Mouse (Mus musculus) erythroid progenitor cell, adult 5-6 weeks (primary cell): Measurements from ENCODE around the gene Psmb9. TPM values are rescaled to one million over a fixed set of nuclear protein-coding genes. Genes with fewer than 3 reads are reported as not detected.

ENCODE experiments used
- ATAC-seq: replicated peaks from 2 replicates; pipeline ENCODE4 v1.8.0; 2016; ENCODE audit warnings: moderate number of reproducible peaks, mild to moderate bottlenecking, moderate TSS enrichment, inconsistent platforms; ENCODE audit not compliant: poor library complexity, low FRiP score, severe bottlenecking
- total RNA-seq, 2 experiments: library from RNA; stranded (forward) in 1 of 2; stranded (reverse) in 1 of 2; fragments of 150-400 nt in 1 of 2; fragments of 186-747, 209-891 nt in 1 of 2; gene quantifications; 2 replicates each; pipeline versions ENCODE4 v1.2.3 to v1.2.4; 2015 to 2017; ENCODE audit warnings: low replicate concordance in 2 of 2

Gene Psmb9
- total RNA-seq, 2 experiments from 2014 or later, result 21.3 to 23.5 TPM

- no peak for ATAC-seq
These were observed 44.5 kb downstream of the Psmb9 start, which contains the start of gene H2-DMb2 for GRCm38 (mm10) chr17:34143033-34143432. H2-DMb2 (plus strand) TSS chr17:34143307.

GRCm38 (mm10) chr17:34142456-34143010 is 45.0 kb downstream of the Psmb9 start:
- no peak for ATAC-seq

GRCm38 (mm10) chr17:34141448-34141847 is 46.1 kb downstream of the Psmb9 start:
- no peak for ATAC-seq

- ATAC-seq, result no peak
These were observed 47.3 kb downstream of the Psmb9 start for GRCm38 (mm10) chr17:34140240-34140639.

GRCm38 (mm10) chr17:34139416-34139815 is 48.1 kb downstream of the Psmb9 start:
- ATAC-seq, result no peak

GRCm38 (mm10) chr17:34138655-34139054 is 48.9 kb downstream of the Psmb9 start:
- ATAC-seq, result no peak

DNA sequence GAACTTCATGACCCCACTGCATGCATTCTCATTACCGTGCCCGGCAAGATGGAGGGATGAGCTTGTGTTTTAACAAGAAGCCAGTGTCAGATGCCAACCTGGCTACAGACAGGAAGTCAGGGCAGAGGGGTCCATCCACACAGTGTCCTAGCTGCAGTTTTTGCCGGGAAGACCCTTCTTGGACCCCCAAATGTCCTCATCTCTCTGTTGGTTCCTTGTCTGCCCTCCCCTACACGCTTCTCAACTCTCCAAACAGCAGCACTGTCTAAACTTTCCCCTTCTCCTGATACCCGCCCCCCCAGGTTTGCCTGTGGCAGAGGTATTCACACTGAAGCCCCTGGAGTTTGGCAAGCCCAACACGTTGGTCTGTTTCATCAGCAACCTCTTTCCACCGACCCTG is 50.0 kb downstream of the Psmb9 start:
- ATAC-seq, result no peak

DNA sequence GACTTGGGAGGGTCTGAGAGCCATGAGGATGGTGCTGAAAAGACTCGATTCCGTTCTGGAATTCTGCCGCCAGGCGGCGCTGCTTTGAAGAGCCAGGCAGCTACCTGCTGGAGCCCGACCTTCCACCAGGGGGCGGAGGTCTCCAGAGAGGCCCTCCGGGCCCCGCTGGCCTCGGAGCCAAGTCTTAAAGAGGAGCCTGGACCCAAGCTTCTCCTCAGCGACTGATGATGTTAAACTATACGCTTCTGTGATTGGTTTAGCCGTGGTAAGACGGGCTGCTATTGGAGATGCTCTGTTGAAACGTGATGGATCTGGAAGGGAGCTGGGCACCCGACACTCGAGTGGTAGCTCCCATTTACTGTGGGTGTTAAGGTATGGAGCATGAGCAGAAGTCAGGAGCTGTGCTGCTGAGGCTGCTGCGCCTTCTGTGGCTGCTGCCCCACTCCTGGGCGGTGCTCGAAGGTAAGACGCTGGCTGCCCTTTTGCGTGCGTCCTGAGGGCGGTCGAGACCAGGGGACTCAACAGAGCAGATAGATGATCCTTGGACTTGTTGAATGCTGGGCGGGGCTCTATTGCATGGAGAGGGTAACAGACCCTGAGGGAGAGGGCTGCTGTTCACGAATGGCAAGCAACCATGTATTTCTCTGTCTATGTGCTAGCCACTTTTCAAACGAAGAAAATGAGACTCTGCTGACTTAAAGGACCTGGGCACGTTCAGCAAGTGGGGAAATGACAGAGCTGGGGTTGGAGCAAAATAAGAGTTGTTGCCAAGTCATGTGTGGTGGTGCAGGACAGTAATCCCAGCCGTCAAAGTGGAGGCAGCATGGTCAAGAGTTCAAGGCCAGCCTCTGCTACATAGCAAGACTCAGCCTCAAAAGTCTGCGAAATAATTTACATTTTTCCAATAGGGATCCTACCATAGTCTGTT is 52.0 kb downstream of the Psmb9 start:
- ATAC-seq, result peak; percentile 94

- ATAC-seq, result no peak
These were observed 53.1 kb downstream of the Psmb9 start for GRCm38 (mm10) chr17:34134451-34134850.

DNA sequence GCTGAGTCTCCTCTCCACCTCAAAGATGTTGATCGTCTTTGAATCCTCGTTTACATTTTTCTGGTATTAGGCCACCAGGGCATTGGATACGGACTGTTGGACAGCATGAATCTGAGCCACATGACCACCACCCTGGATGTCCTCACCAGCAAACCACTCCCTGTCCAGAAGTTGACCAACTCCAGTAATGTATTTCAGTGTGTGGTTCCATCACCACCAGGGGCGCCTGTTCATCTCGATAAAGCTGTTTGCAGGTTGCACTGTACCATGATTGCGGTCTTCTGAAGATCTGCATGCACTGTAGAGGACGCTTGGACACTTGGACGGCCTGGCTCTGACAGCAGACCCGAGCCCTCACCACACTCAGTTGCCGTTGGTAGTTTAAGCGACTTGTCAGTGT is 54.3 kb downstream of the Psmb9 start:
- ATAC-seq, result no peak

Other genes starting within 250 kb of the Psmb9 start
- gene Pfdn6, start 247.4 kb downstream of the Psmb9 start, total RNA-seq (2015; ENCODE audit: low replicate concordance), result 52.0 and 68.1 TPM in 2 replicates
- 40.0 and 109 TPM in 2 replicates for gene Pfdn6, start 247.4 kb downstream of the Psmb9 start, total RNA-seq (2017; ENCODE audit: low replicate concordance)
- gene Wdr46, start 247.1 kb downstream of the Psmb9 start, total RNA-seq (2015; ENCODE audit: low replicate concordance), result 3.6 and 11.3 TPM in 2 replicates
- 4.6 and 8.2 TPM in 2 replicates for gene Wdr46, start 247.1 kb downstream of the Psmb9 start, total RNA-seq (2017; ENCODE audit: low replicate concordance)
- gene B3galt4, start 236.3 kb downstream of the Psmb9 start, total RNA-seq (2015; ENCODE audit: low replicate concordance), result not detected in 2 replicates
- gene B3galt4, start 236.3 kb downstream of the Psmb9 start, total RNA-seq (2017; ENCODE audit: low replicate concordance), result 0.26 and 2.8 TPM in 2 replicates
- 8.0 and 18.4 TPM in 2 replicates for gene Vps52, start 232.0 kb downstream of the Psmb9 start, total RNA-seq (2015; ENCODE audit: low replicate concordance)
- 11.5 and 17.8 TPM in 2 replicates for gene Vps52, start 232.0 kb downstream of the Psmb9 start, total RNA-seq (2017; ENCODE audit: low replicate concordance)
- 779 and 808 TPM in 2 replicates for gene Rps18, start 231.8 kb downstream of the Psmb9 start, total RNA-seq (2015; ENCODE audit: low replicate concordance)
- 194 and 380 TPM in 2 replicates for gene Rps18, start 231.8 kb downstream of the Psmb9 start, total RNA-seq (2017; ENCODE audit: low replicate concordance)
- gene H2-K1, start 187.4 kb downstream of the Psmb9 start, total RNA-seq (2015; ENCODE audit: low replicate concordance), result 315 and 400 TPM in 2 replicates
- 167 and 182 TPM in 2 replicates for gene H2-K1, start 187.4 kb downstream of the Psmb9 start, total RNA-seq (2017; ENCODE audit: low replicate concordance)
- gene Ring1, start 163.1 kb downstream of the Psmb9 start, total RNA-seq (2015; ENCODE audit: low replicate concordance), result 1.3 and 2.5 TPM in 2 replicates
- gene Ring1, start 163.1 kb downstream of the Psmb9 start, total RNA-seq (2017; ENCODE audit: low replicate concordance), result 1.9 and 2.0 TPM in 2 replicates
- 40.4 and 50.3 TPM in 2 replicates for gene H2-Ke6, start 159.7 kb downstream of the Psmb9 start, total RNA-seq (2015; ENCODE audit: low replicate concordance)
- 10.8 and 14.9 TPM in 2 replicates for gene H2-Ke6, start 159.7 kb downstream of the Psmb9 start, total RNA-seq (2017; ENCODE audit: low replicate concordance)
- gene Slc39a7, start 156.1 kb downstream of the Psmb9 start, total RNA-seq (2015; ENCODE audit: low replicate concordance), result 2.5 and 8.6 TPM in 2 replicates
- 18.9 and 20.7 TPM in 2 replicates for gene Slc39a7, start 156.1 kb downstream of the Psmb9 start, total RNA-seq (2017; ENCODE audit: low replicate concordance)
- 5.4 and 8.4 TPM in 2 replicates for gene Rxrb, start 156.0 kb downstream of the Psmb9 start, total RNA-seq (2015; ENCODE audit: low replicate concordance)
- gene Rxrb, start 156.0 kb downstream of the Psmb9 start, total RNA-seq (2017; ENCODE audit: low replicate concordance), result 11.5 and 14.5 TPM in 2 replicates
- gene Col11a2, start 148.3 kb downstream of the Psmb9 start, total RNA-seq (2015; ENCODE audit: low replicate concordance), result 0.36 and 0.42 TPM in 2 replicates
- 2.1 and 2.9 TPM in 2 replicates for gene Col11a2, start 148.3 kb downstream of the Psmb9 start, total RNA-seq (2017; ENCODE audit: low replicate concordance)
- gene H2-Oa, start 95.4 kb downstream of the Psmb9 start, total RNA-seq (2015; ENCODE audit: low replicate concordance), result not detected in 2 replicates
- 0.39 and 1.5 TPM in 2 replicates for gene H2-Oa, start 95.4 kb downstream of the Psmb9 start, total RNA-seq (2017; ENCODE audit: low replicate concordance)
- gene H2-DMa, start 68.2 kb downstream of the Psmb9 start, total RNA-seq (2015; ENCODE audit: low replicate concordance), result 14.4 and 17.2 TPM in 2 replicates
- 12.3 and 20.4 TPM in 2 replicates for gene H2-DMa, start 68.2 kb downstream of the Psmb9 start, total RNA-seq (2017; ENCODE audit: low replicate concordance)
- 199 and 208 TPM in 2 replicates for gene Brd2, start 65.1 kb downstream of the Psmb9 start, total RNA-seq (2015; ENCODE audit: low replicate concordance)
- 191 and 208 TPM in 2 replicates for gene Brd2, start 65.1 kb downstream of the Psmb9 start, total RNA-seq (2017; ENCODE audit: low replicate concordance)
- 3.2 and 4.6 TPM in 2 replicates for gene H2-DMb2, start 44.5 kb downstream of the Psmb9 start, total RNA-seq (2015; ENCODE audit: low replicate concordance)
- gene H2-DMb2, start 44.5 kb downstream of the Psmb9 start, total RNA-seq (2017; ENCODE audit: low replicate concordance), result 2.0 and 2.8 TPM in 2 replicates
- 18.0 and 34.8 TPM in 2 replicates for gene H2-DMb1, start 34.7 kb downstream of the Psmb9 start, total RNA-seq (2015; ENCODE audit: low replicate concordance)
- 3.9 and 23.1 TPM in 2 replicates for gene H2-DMb1, start 34.7 kb downstream of the Psmb9 start, total RNA-seq (2017; ENCODE audit: low replicate concordance)
- 12.6 and 21.0 TPM in 2 replicates for gene Tap1, start 211 bp downstream of the Psmb9 start, total RNA-seq (2015; ENCODE audit: low replicate concordance)
- gene Tap1, start 211 bp downstream of the Psmb9 start, total RNA-seq (2017; ENCODE audit: low replicate concordance), result 21.6 and 35.4 TPM in 2 replicates
- gene Psmb8, start 10.0 kb upstream of the Psmb9 start, total RNA-seq (2015; ENCODE audit: low replicate concordance), result 38.1 and 68.1 TPM in 2 replicates
- 29.3 and 38.3 TPM in 2 replicates for gene Psmb8, start 10.0 kb upstream of the Psmb9 start, total RNA-seq (2017; ENCODE audit: low replicate concordance)
- gene Tap2, start 15.8 kb upstream of the Psmb9 start, total RNA-seq (2015; ENCODE audit: low replicate concordance), result 4.7 and 6.7 TPM in 2 replicates
- 7.7 and 16.6 TPM in 2 replicates for gene Tap2, start 15.8 kb upstream of the Psmb9 start, total RNA-seq (2017; ENCODE audit: low replicate concordance)
- 10.1 and 21.4 TPM in 2 replicates for gene H2-Ob, start 51.1 kb upstream of the Psmb9 start, total RNA-seq (2015; ENCODE audit: low replicate concordance)
- gene H2-Ob, start 51.1 kb upstream of the Psmb9 start, total RNA-seq (2017; ENCODE audit: low replicate concordance), result 8.0 and 14.1 TPM in 2 replicates
- gene H2-Ab1, start 69.9 kb upstream of the Psmb9 start, total RNA-seq (2015; ENCODE audit: low replicate concordance), result 31.9 and 96.6 TPM in 2 replicates
- 43.0 and 50.2 TPM in 2 replicates for gene H2-Ab1, start 69.9 kb upstream of the Psmb9 start, total RNA-seq (2017; ENCODE audit: low replicate concordance)
- 84.7 and 90.8 TPM in 2 replicates for gene H2-Aa, start 100.1 kb upstream of the Psmb9 start, total RNA-seq (2015; ENCODE audit: low replicate concordance)
- gene H2-Aa, start 100.1 kb upstream of the Psmb9 start, total RNA-seq (2017; ENCODE audit: low replicate concordance), result 26.8 and 27.5 TPM in 2 replicates
- 7.2 and 8.4 TPM in 2 replicates for gene H2-Eb1, start 118.1 kb upstream of the Psmb9 start, total RNA-seq (2015; ENCODE audit: low replicate concordance)
- 28.5 and 80.5 TPM in 2 replicates for gene H2-Eb1, start 118.1 kb upstream of the Psmb9 start, total RNA-seq (2017; ENCODE audit: low replicate concordance)
- gene H2-Eb2, start 137.9 kb upstream of the Psmb9 start, total RNA-seq (2015; ENCODE audit: low replicate concordance), result not detected in 2 replicates
- not detected in 2 replicates for gene H2-Eb2, start 137.9 kb upstream of the Psmb9 start, total RNA-seq (2017; ENCODE audit: low replicate concordance)
- gene Btnl2, start 167.1 kb upstream of the Psmb9 start, total RNA-seq (2015; ENCODE audit: low replicate concordance), result not detected in 2 replicates
- not detected in 2 replicates for gene Btnl2, start 167.1 kb upstream of the Psmb9 start, total RNA-seq (2017; ENCODE audit: low replicate concordance)
- not detected in 2 replicates for gene Btnl1, start 189.4 kb upstream of the Psmb9 start, total RNA-seq (2015; ENCODE audit: low replicate concordance)
- gene Btnl1, start 189.4 kb upstream of the Psmb9 start, total RNA-seq (2017; ENCODE audit: low replicate concordance), result not detected in 2 replicates
- gene BC051142, start 211.1 kb upstream of the Psmb9 start, total RNA-seq (2015; ENCODE audit: low replicate concordance), result not detected in 2 replicates
- gene BC051142, start 211.1 kb upstream of the Psmb9 start, total RNA-seq (2017; ENCODE audit: low replicate concordance), result not detected in 2 replicates